Mouse (Mus musculus) kidney, embryonic 14.5 days (tissue): ENCODE measurements around the gene Gm35134. TPM values are rescaled to one million over a fixed set of nuclear protein-coding genes. Genes with fewer than 3 reads are reported as not detected.
"Not testable (repeated sequence)": the region's sequence is repeated elsewhere in the genome, so short reads cannot be mapped to it uniquely, and the experiment has no call there.

ENCODE experiments used
- ATAC-seq: fragments of 200-750 bp; cut with Nextera tagmentation; 2 replicates; pipeline ENCODE4 v1.8.0; 2017; ENCODE audit warnings: moderate number of reproducible peaks, mild to moderate bottlenecking, moderate TSS enrichment, moderate library complexity; ENCODE audit not compliant: low FRiP score, low TSS enrichment
- H3K27ac ChIP-seq: fragments of 300-500 bp; sonication (generic); 2 replicates; pipeline ENCODE4 v1.5.1; 2014; ENCODE audit warnings: low read depth, mild to moderate bottlenecking, low read length, moderate library complexity, mixed read lengths
- H3K27me3 ChIP-seq: fragments of 300-500 bp; sonication (generic); 2 replicates; pipeline ENCODE4 v1.6.1; 2014; ENCODE audit warnings: mild to moderate bottlenecking, low read length; ENCODE audit not compliant: control insufficient read depth, insufficient read depth
- H3K36me3 ChIP-seq: fragments of 300-500 bp; sonication (generic); 2 replicates; pipeline ENCODE4 v1.6.1; 2014; ENCODE audit warnings: low read length, mixed read lengths; ENCODE audit not compliant: control insufficient read depth, insufficient read depth
- H3K4me1 ChIP-seq: fragments of 300-500 bp; sonication (generic); 2 replicates; pipeline ENCODE4 v1.6.1; 2014; ENCODE audit warnings: low read length, mixed read lengths; ENCODE audit not compliant: control insufficient read depth, insufficient read depth
- H3K4me2 ChIP-seq: fragments of 300-500 bp; sonication (generic); replicated peaks from 2 replicates; pipeline ENCODE4 v1.6.1; 2014; ENCODE audit warnings: low read depth, mild to moderate bottlenecking, low read length
- H3K4me3 ChIP-seq: fragments of 300-500 bp; sonication (generic); 2 replicates; pipeline ENCODE4 v1.5.1; 2014; ENCODE audit warnings: mild to moderate bottlenecking, low read length
- H3K9ac ChIP-seq: fragments of 300-500 bp; sonication (generic); 2 replicates; pipeline ENCODE4 v1.6.1; 2014; ENCODE audit warnings: low read depth, mild to moderate bottlenecking, low read length, moderate library complexity
- H3K9me3 ChIP-seq: fragments of 300-500 bp; sonication (generic); 2 replicates; pipeline ENCODE4 v1.6.1; 2016; ENCODE audit warnings: low read length; ENCODE audit not compliant: control insufficient read depth
- WGBS: fragments of 180-500 bp; shearing (Covaris S2); extraction: QIAGEN DNeasy Blood & Tissue Kit; methylation state at CpG from one replicate; pipeline ENCODE4 v1.1.7; 2014; 5-methylcytosine and 5-hydroxymethylcytosine counted together
- polyA plus RNA-seq: library from polyadenylated mRNA; unstranded; fragments of >200 nt; fragmentation: Nextera tagmentation; extraction: Ambion mirVana; gene quantifications from 2 replicates; pipeline ENCODE4 v1.2.1, GENCODE M21; 2014

The Gm35134 gene
- polyA plus RNA-seq: not detected in 2 replicates

DNA sequence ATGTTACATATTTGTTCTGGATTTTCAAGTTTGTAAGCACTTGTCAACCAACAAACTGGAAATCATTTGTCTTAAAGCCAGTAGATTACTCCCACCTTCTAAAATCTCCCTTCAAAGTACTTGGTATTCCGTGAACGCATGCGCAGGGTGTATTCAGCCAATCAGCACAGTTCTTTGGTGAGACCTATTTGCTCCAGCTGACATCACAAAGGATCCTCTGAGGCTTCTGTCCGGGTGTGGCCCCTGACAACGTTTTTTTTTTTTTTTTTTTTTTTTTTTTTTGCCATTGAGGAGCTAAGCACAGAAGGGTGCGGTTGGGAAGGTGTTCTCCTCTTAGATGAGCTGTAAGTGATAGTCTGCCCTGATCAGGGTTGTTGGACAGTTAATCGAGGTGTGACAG lies at the start of gene Gm35134:
Gene Gm35134, plus strand, starts transcription at position 301 of the 400 bp plus-strand sequence.
- ATAC-seq, H3K9ac ChIP-seq, H3K4me1 ChIP-seq, H3K27ac ChIP-seq, H3K9me3 ChIP-seq, H3K4me3 ChIP-seq, H3K27me3 ChIP-seq, H3K4me2 ChIP-seq, H3K36me3 ChIP-seq: not testable (repeated sequence)
- WGBS: no CpG with 5 or more reads among the region's 7 CpGs
